In genomic region chr6:124480295-124480694, GRCm38 (mm10) we compare ENCODE assay signal across 8 mouse cellular contexts. TPM values are rescaled to one million over a fixed set of nuclear protein-coding genes. Genes with fewer than 3 reads are reported as not detected.
DNase-seq lines count a peak whose midpoint lies in the region; ATAC-seq and TF ChIP-seq lines count a peak whose summit lies in the region.

No protein-coding gene starts in this region.

- TF ChIP-seq POLR2A in lung, adult 2 months (IDR thresholded peaks at IDR 0.05; ENCODE audit: borderline replicate concordance, extremely low read depth, low read depth, low read length): no peak

- WGBS in forebrain, postnatal 0 days: 56% methylated on average over 4 of the region's 4 CpGs
- WGBS in forebrain, embryonic 10.5 days: 61% methylated on average over 4 of the region's 4 CpGs
- 48% methylated on average over 4 of the region's 4 CpGs for WGBS in lung, postnatal 0 days
- WGBS in lung, adult 2 months: 46% methylated on average over 4 of the region's 4 CpGs

- H3K9me3 ChIP-seq in forebrain, postnatal 0 days (ENCODE audit: low read length): no peaks in the 10 kb centered on the region
- no peaks in the 10 kb centered on the region for H3K9me3 ChIP-seq in forebrain, embryonic 10.5 days
- H3K9me3 ChIP-seq in lung, postnatal 0 days (ENCODE audit: low read length): no peaks in the 10 kb centered on the region

- TF ChIP-seq EP300 in lung, postnatal 0 days (IDR thresholded peaks at IDR 0.05): no peak

- no peak overlapping the region for H3K4me3 ChIP-seq in forebrain, postnatal 0 days (ENCODE audit: low read depth, low read length)
- H3K4me3 ChIP-seq in forebrain, embryonic 10.5 days: no peak overlapping the region
- H3K4me3 ChIP-seq in lung, postnatal 0 days (ENCODE audit: low read depth, low read length): no peak overlapping the region
- H3K4me3 ChIP-seq in lung, adult 2 months (replicated peaks; ENCODE audit: extremely low read depth, low read depth, low read length): no peak overlapping the region

- TF ChIP-seq CTCF in forebrain, postnatal 0 days (IDR thresholded peaks at IDR 0.05; ENCODE audit: low read depth): peak; percentile 73
- TF ChIP-seq CTCF in lung, postnatal 0 days (IDR thresholded peaks at IDR 0.05): peak; percentile 72
- no peak for TF ChIP-seq CTCF in lung, adult 2 months (IDR thresholded peaks at IDR 0.05; ENCODE audit: insufficient read depth, low read length)

- H3K27me3 ChIP-seq in forebrain, postnatal 0 days (ENCODE audit: insufficient read depth, low read length): no peaks in the 10 kb centered on the region
- H3K27me3 ChIP-seq in forebrain, embryonic 10.5 days (ENCODE audit: poor library complexity, severe bottlenecking): no peaks in the 10 kb centered on the region
- no peaks in the 10 kb centered on the region for H3K27me3 ChIP-seq in lung, postnatal 0 days (replicated peaks; ENCODE audit: insufficient read depth, low read length)

- no peaks in the 10 kb centered on the region for H3K36me3 ChIP-seq in forebrain, postnatal 0 days (ENCODE audit: insufficient read depth)
- H3K36me3 ChIP-seq in forebrain, embryonic 10.5 days (replicated peaks): no peaks in the 10 kb centered on the region
- H3K36me3 ChIP-seq in lung, postnatal 0 days (ENCODE audit: insufficient read depth, low read length): no peaks in the 10 kb centered on the region

- no peak overlapping the region for H3K9ac ChIP-seq in forebrain, postnatal 0 days
- H3K9ac ChIP-seq in lung, postnatal 0 days (replicated peaks; ENCODE audit: low read depth): no peak overlapping the region

- H3K4me1 ChIP-seq in forebrain, postnatal 0 days (ENCODE audit: insufficient read depth): no peaks in the 10 kb centered on the region
- H3K4me1 ChIP-seq in forebrain, embryonic 10.5 days: peaks cover 3% of the 10 kb centered on the region
- peaks cover 2% of the 10 kb centered on the region; the same call in 1 of the 2 replicates for H3K4me1 ChIP-seq in lung, postnatal 0 days (ENCODE audit: insufficient read depth, low read depth, low read length)
- peaks cover 8% of the 10 kb centered on the region; the same call in 1 of the 2 replicates for H3K4me1 ChIP-seq in lung, adult 2 months (ENCODE audit: control insufficient read depth, insufficient read depth, low read length)

- no peak overlapping the region for H3K27ac ChIP-seq in forebrain, postnatal 0 days (ENCODE audit: low read depth, low read length)
- no peak overlapping the region for H3K27ac ChIP-seq in forebrain, embryonic 10.5 days
- no peak overlapping the region for H3K27ac ChIP-seq in lung, postnatal 0 days (ENCODE audit: low read length)

- H3K4me2 ChIP-seq in forebrain, postnatal 0 days (ENCODE audit: low read depth): no peak overlapping the region
- H3K4me2 ChIP-seq in lung, postnatal 0 days (replicated peaks; ENCODE audit: low read depth, low read length): no peak overlapping the region

- ATAC-seq in forebrain, postnatal 0 days: peak; percentile 52; the same call in 1 of the 2 replicates
- no peak for ATAC-seq in lung, postnatal 0 days
- ATAC-seq in neutrophil, adult 5-6 weeks (ENCODE audit: extremely low read depth, insufficient number of reproducible peaks, low FRiP score, poor library complexity, severe bottlenecking): peak; percentile 55

- peak; percentile 60 for DNase-seq in forebrain, postnatal 0 days
- DNase-seq in forebrain, embryonic 10.5 days (ENCODE audit: extremely low spot score, low spot score): no peak
- DNase-seq in lung, postnatal 0 days (ENCODE audit: low spot score): peak; percentile 71
- DNase-seq in lung, adult 2 months: no peak
- DNase-seq in c-Kit-negative CD71-positive TER-119-positive erythroid progenitor cells, embryonic 14.5 days (ENCODE audit: low read depth, low spot score): peak; percentile 16
- DNase-seq in spleen, postnatal 14 days (ENCODE audit: low spot score in 2 of 2): no peak
- no peak for DNase-seq in left cerebral cortex, adult 9 months (ENCODE audit: low spot score in 2 of 2)

RNA-seq across cellular contexts. Expression of gene C1rl, which starts 12.6 kb away (rescaled TPM):
- total RNA-seq in forebrain, postnatal 0 days (2014; rRNA removed): 0.48 TPM in 1 of 2 replicates, not detected in the other
- 0.19 and 0.22 TPM in 2 replicates for polyA plus RNA-seq in forebrain, postnatal 0 days (2015; fragmentation: Nextera tagmentation; extraction: Ambion mirVana)
- polyA plus RNA-seq in forebrain, embryonic 10.5 days (2016; fragmentation: Nextera tagmentation; extraction: Ambion mirVana): 0.11 and 0.21 TPM in 2 replicates
- 1.5 and 2.2 TPM in 2 replicates for polyA plus RNA-seq in lung, postnatal 0 days (2015; fragmentation: Nextera tagmentation; extraction: Ambion mirVana)
- 4.6 and 5.9 TPM in 2 replicates for polyA plus RNA-seq in lung, adult 2 months (2012; rRNA removed)
- 1.9 and 2.5 TPM in 2 replicates for total RNA-seq in neutrophil, adult 5-6 weeks (2017)

RNA-seq across cellular contexts. Expression of gene Clstn3, which starts 15.7 kb away (rescaled TPM):
- 167 and 223 TPM in 2 replicates for total RNA-seq in forebrain, postnatal 0 days (2014; rRNA removed)
- polyA plus RNA-seq in forebrain, postnatal 0 days (2015; fragmentation: Nextera tagmentation; extraction: Ambion mirVana): 97.3 and 134 TPM in 2 replicates
- polyA plus RNA-seq in forebrain, embryonic 10.5 days (2016; fragmentation: Nextera tagmentation; extraction: Ambion mirVana): 8.4 and 10.6 TPM in 2 replicates
- polyA plus RNA-seq in lung, postnatal 0 days (2015; fragmentation: Nextera tagmentation; extraction: Ambion mirVana): 0.31 and 0.88 TPM in 2 replicates
- 3.2 and 9.1 TPM in 2 replicates for polyA plus RNA-seq in lung, adult 2 months (2012; rRNA removed)
- total RNA-seq in neutrophil, adult 5-6 weeks (2017): not detected in 2 replicates

RNA-seq across cellular contexts. Expression of gene C1ra, which starts 31.9 kb away (rescaled TPM):
- 0.23 and 1.1 TPM in 2 replicates for total RNA-seq in forebrain, postnatal 0 days (2014; rRNA removed)
- 0.49 and 0.58 TPM in 2 replicates for polyA plus RNA-seq in forebrain, postnatal 0 days (2015; fragmentation: Nextera tagmentation; extraction: Ambion mirVana)
- polyA plus RNA-seq in forebrain, embryonic 10.5 days (2016; fragmentation: Nextera tagmentation; extraction: Ambion mirVana): 0.06 and 0.15 TPM in 2 replicates
- polyA plus RNA-seq in lung, postnatal 0 days (2015; fragmentation: Nextera tagmentation; extraction: Ambion mirVana): 23.2 and 24.7 TPM in 2 replicates
- polyA plus RNA-seq in lung, adult 2 months (2012; rRNA removed): 47.2 and 58.0 TPM in 2 replicates
- total RNA-seq in neutrophil, adult 5-6 weeks (2017): 0.49 and 0.58 TPM in 2 replicates

Comparison
In these comparisons a context has a peak if more than half of its experiments do, and no peak if none do; other contexts are left out.
1. DNase-seq: peak in forebrain, postnatal 0 days (single experiment), lung, postnatal 0 days (single experiment) and c-Kit-negative CD71-positive TER-119-positive erythroid progenitor cells, embryonic 14.5 days (single experiment); none in forebrain, embryonic 10.5 days (single experiment), lung, adult 2 months (single experiment), spleen, postnatal 14 days (0 of 2) and left cerebral cortex, adult 9 months (0 of 2).
2. RNA of gene C1ra, which starts 31.9 kb away (polyA plus RNA-seq): 47.2 to 58.0 TPM in lung, adult 2 months and 23.2 to 24.7 TPM in lung, postnatal 0 days; 0.49 to 0.58 TPM in forebrain, postnatal 0 days and 0.06 to 0.15 TPM in forebrain, embryonic 10.5 days; every median in the first group is over 10 times any median in the second.